Mouse (Mus musculus): ENCODE data around the gene Cttnbp2.

DNA sequence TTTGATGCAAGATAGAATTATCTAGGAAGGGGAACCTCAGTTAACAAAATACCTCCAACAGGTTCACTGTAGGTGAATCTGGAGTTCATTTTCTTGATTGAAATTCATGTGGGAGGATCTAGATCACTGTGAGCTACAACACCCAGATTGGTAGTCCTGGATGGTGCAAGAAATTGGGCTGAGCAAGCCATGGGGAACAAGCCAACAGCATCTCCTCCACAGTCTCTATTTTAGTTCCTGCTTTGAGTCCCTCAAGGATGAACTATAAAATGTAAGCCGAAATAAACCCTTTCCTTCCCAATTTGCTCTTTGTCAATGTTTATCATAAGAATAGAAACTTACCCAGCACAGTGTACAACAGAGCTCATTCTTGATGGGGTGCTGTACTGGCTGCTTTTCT lies 191.7 kb downstream of the Cttnbp2 start:
- no peak for TF ChIP-seq CTCF (IDR thresholded peaks at IDR 0.05)
- no peak for TF ChIP-seq EP300 (IDR thresholded peaks at IDR 0.05)
